Mouse (Mus musculus) heart, embryonic 15.5 days (tissue): ENCODE measurements at regions not wholly inside any gene's neighbourhood (a gene's known extent, or its start where the extent isn't known, plus 50 kb on each side); places are given as distances from the start of the nearest gene placed in this dataset.

ENCODE experiments used
- ATAC-seq: fragments of 200-750 bp; cut with Nextera tagmentation; replicated peaks from 2 replicates; pipeline ENCODE4 v1.8.0; 2017; ENCODE audit warnings: low read depth, moderate TSS enrichment; ENCODE audit not compliant: insufficient number of reproducible peaks, insufficient read depth, low FRiP score
- H3K27ac ChIP-seq: fragments of 300-500 bp; sonication (generic); 2 replicates; pipeline ENCODE4 v1.5.1; 2015; ENCODE audit warnings: mild to moderate bottlenecking, inconsistent platforms
- H3K27me3 ChIP-seq: fragments of 300-500 bp; sonication (generic); 2 replicates; pipeline ENCODE4 v1.6.1; 2015; ENCODE audit warnings: inconsistent platforms
- H3K36me3 ChIP-seq: fragments of 300-500 bp; sonication (generic); 2 replicates; pipeline ENCODE4 v1.6.1; 2015; ENCODE audit warnings: mild to moderate bottlenecking, inconsistent platforms
- H3K4me1 ChIP-seq: fragments of 300-500 bp; sonication (generic); replicated peaks from 2 replicates; pipeline ENCODE4 v1.6.1; 2015; ENCODE audit warnings: inconsistent platforms
- H3K4me2 ChIP-seq: fragments of 300-500 bp; sonication (generic); 2 replicates; pipeline ENCODE4 v1.6.1; 2015; ENCODE audit warnings: inconsistent platforms, mild to moderate bottlenecking, moderate library complexity
- H3K4me3 ChIP-seq: fragments of 300-500 bp; sonication (generic); 2 replicates; pipeline ENCODE4 v1.5.1; 2015; ENCODE audit warnings: mild to moderate bottlenecking, inconsistent platforms
- H3K9ac ChIP-seq: fragments of 300-500 bp; sonication (generic); 2 replicates; pipeline ENCODE4 v1.6.1; 2015; ENCODE audit warnings: mild to moderate bottlenecking, inconsistent platforms
- H3K9me3 ChIP-seq: fragments of 300-500 bp; sonication (generic); replicated peaks from 2 replicates; pipeline ENCODE4 v1.6.1; 2016; ENCODE audit warnings: inconsistent platforms
- WGBS: fragments of 180-500 bp; shearing (Covaris S2); methylation state at CpG from one replicate; pipeline ENCODE4 v1.1.7; 2015; ENCODE audit warnings: mixed read lengths; 5-methylcytosine and 5-hydroxymethylcytosine counted together

DNA sequence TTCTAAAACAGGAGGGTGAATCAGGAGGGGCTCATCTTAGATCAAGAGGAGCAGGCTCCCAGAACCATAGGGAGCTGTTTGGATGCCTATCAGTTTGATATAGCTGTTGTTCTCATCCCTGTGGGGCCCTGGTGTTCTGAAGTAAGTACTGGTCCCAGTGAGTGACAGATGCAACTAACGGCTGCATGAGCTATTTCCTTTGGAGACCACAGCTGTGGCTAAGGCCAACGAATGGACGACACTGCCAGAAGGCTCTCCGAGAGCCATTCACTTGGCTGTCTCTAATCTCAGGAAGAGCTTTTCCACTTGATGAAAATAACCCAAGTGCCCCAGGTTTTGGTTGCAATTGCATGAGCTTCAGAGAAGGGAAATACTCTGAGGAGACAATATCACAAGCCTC, 386.8 kb downstream of the Bcl11a start:
- WGBS, result 43% methylated on average over 4 of the region's 4 CpGs
- ATAC-seq, result no peak
- Histone ChIP-seq H3K9me3 (no peaks in the 10 kb centered on the region), H3K9ac (no peak overlapping the region), H3K4me2 (no peak overlapping the region), H3K4me3 (no peak overlapping the region), H3K36me3 (no peaks in the 10 kb centered on the region), H3K27me3 (no peaks in the 10 kb centered on the region), H3K27ac (no peak overlapping the region), H3K4me1 (no peaks in the 10 kb centered on the region)

DNA sequence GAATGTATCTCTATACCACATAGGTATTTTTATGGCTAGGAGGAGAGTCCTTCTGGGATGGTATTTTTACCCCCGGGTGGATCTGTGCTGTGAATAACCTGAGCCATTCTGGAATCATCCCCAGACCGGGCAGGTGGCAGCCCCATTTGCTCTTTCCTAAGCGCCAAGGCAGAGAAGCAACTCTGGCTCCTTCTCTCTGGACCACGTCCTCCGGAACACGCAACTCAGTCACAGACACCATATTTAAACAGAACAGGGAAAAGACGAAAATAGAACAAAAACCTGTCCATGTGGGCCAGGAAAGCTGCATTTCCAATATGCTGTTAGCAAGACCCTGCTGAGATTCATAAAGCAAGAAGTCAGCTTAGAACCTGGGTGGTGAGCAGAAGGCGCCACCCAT, 389.6 kb downstream of the Bcl11a start:
- WGBS, result 88% methylated on average over 8 of the region's 8 CpGs
- H3K36me3 ChIP-seq, result no peaks in the 10 kb centered on the region
- H3K9ac ChIP-seq, result no peak overlapping the region
- no peaks in the 10 kb centered on the region for H3K9me3 ChIP-seq
- no peak overlapping the region for H3K4me2 ChIP-seq
- H3K4me1 ChIP-seq, result no peaks in the 10 kb centered on the region
- no peak for ATAC-seq
- no peak overlapping the region for H3K4me3 ChIP-seq
- no peaks in the 10 kb centered on the region for H3K27me3 ChIP-seq
- no peak overlapping the region for H3K27ac ChIP-seq

DNA sequence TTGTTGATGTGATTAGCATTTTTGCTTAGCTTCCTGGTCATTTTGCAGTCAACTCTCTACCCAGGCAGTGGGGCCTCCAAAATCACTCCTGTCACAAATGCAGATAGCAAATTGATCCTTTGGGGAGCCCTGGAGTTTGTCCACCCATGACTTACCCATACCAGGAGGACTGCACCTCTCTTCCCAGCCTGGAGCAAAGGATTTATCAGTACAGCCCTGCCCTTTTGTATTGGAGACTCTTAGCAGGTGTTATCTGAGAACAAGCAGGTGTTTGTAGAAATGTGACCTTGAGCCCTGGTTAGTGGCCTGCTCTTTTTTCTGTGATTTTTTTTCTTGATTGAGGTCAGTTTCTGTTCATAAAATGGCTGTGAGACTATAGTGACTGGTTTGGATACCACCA, 392.6 kb downstream of the Bcl11a start:
- Histone ChIP-seq H3K27me3 (no peaks in the 10 kb centered on the region), H3K9me3 (no peaks in the 10 kb centered on the region), H3K27ac (no peak overlapping the region), H3K36me3 (no peaks in the 10 kb centered on the region), H3K4me2 (no peak overlapping the region), H3K9ac (no peak overlapping the region), H3K4me1 (no peaks in the 10 kb centered on the region), H3K4me3 (no peak overlapping the region)
- ATAC-seq, result no peak

DNA sequence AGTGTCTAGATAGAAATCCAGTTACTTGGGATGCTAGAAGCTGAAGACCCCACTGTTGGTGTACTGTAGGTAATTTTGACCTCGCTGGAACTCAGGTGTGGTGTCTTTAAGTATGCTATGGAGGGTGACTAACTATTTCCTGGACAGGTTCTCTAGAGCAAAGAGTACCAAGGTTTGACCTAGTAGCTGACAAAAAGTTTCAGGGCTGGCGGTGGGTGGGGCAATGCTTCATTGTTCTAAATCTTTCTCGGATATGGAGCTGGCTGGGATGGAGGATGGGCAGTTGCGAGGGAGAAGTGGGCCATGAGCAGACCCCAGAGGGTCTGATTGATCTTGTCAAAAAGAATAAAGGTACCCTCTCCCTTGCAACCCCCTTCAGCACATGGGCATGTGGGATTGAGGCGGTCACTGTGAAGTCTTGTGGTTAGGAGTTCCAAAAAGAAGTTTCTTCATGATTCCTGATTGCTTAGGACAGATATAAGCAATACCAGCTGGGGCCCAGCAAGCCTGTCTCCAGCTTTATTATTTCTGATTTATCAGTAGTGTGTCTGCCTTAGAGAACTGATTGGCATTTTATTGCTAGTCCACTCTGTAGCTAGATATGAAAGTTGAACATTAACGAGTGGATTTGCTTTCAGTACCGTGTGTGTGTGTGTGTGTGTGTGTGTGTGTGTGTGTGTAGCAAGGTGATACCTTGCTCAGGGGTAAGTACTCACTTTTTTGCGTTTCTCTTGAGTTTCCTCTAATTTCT, 394.9 kb downstream of the Bcl11a start:
- no peak for ATAC-seq
- Histone ChIP-seq H3K27me3 (no peaks in the 10 kb centered on the region), H3K4me1 (no peaks in the 10 kb centered on the region), H3K27ac (no peak overlapping the region), H3K9ac (no peak overlapping the region), H3K4me3 (no peak overlapping the region), H3K4me2 (no peak overlapping the region), H3K9me3 (no peaks in the 10 kb centered on the region), H3K36me3 (no peaks in the 10 kb centered on the region)
- WGBS, result 79% methylated on average over 8 of the region's 8 CpGs

DNA sequence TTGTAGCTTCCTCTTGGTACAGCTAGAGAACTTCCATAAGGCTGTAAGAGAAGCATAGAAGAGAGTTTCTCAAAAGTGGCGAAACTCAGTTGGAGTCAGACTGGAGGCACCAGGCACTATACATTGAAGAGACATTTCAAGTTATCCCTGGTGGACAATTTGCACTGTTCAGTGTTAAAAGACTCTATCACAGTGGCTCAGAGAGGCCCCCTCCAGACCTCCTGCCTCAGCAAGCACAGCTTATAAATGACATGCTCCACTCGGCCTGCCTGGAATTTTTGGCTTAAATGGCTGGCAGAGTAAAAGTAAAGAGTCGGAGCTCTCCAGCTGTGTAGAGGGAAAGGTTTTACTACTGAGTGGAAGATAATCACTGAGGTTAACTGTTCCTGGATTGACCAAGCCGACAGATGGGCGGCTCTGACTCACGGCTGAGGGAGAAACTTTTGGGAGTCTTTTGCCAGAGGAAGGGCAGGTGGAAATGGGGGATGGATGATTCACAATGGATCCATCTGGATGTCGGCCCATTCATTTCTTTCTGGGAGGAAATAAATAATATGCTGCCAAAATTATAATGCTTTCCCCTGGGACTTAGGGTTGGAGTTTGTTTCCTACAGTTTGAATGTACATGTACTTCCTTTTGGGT, 395.6 kb downstream of the Bcl11a start:
- WGBS, result 46% methylated on average over 7 of the region's 7 CpGs
- no peak overlapping the region for H3K4me2 ChIP-seq
- H3K27me3 ChIP-seq, result no peaks in the 10 kb centered on the region
- no peak overlapping the region for H3K9ac ChIP-seq
- no peak overlapping the region for H3K4me3 ChIP-seq
- H3K9me3 ChIP-seq, result no peaks in the 10 kb centered on the region
- no peak overlapping the region for H3K27ac ChIP-seq
- no peaks in the 10 kb centered on the region for H3K36me3 ChIP-seq
- ATAC-seq, result no peak
- H3K4me1 ChIP-seq, result no peaks in the 10 kb centered on the region

DNA sequence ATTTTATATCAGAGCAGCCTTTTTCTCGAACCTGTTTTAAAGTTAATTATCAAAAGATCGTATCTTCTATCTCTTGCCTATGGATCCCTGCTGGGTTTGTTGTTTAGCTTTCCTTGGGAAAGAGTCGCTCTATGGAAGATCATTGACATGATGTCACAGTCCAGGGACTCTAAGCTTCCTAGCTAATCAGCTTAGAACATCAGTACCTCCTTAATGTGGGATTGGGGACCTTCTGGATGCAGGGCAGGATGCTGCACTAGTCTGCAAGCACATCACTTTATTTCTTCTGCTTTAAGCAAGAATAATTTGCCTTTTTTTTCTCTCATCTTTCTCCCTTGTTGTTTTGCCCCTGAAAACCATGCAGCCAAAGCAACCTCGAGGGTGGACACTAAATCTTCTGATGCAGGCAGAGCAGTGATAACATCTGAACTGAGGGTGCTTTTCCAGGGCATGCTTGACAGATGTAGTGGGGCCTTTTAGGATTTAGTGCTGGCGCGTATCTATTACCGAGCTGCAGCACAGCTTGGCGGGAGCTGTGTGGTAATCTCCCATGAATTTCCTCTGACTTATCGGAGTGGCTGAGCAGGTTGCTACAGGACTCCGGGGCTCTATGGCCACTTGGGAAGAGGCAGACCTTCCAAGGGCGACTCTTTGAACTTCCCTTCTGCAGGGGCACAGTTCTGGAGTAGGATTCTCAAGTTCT, 425.0 kb downstream of the Bcl11a start:
- 28% methylated on average over 11 of the region's 11 CpGs for WGBS
- H3K27ac ChIP-seq, result no peak overlapping the region
- no peak overlapping the region for H3K4me2 ChIP-seq
- H3K27me3 ChIP-seq, result no peaks in the 10 kb centered on the region
- H3K36me3 ChIP-seq, result no peaks in the 10 kb centered on the region
- no peaks in the 10 kb centered on the region for H3K9me3 ChIP-seq
- H3K4me1 ChIP-seq, result no peaks in the 10 kb centered on the region
- no peak for ATAC-seq
- no peak overlapping the region for H3K4me3 ChIP-seq
- H3K9ac ChIP-seq, result no peak overlapping the region

DNA sequence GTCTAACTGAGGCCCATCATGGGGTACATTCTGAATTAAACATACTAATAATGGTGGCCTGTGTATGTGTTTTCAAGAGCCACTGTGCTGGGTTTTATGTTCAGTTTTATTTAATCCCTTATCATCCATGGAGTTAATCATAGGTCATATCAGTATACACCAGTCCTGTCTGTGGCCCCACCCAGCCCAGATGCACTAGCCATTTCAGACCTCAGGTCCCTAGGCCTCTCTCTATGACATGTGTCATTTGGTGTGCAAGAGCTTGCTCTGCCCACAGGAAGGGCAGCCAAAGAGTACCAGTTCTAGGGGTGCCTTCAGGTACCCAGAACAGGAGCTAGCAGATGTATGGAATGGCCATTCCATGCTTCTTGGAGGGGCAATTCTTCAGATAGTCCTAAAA, 437.7 kb downstream of the Bcl11a start:
- no peak overlapping the region for H3K27ac ChIP-seq
- no peak overlapping the region for H3K9ac ChIP-seq
- no peaks in the 10 kb centered on the region; the same call in 1 of the 2 replicates for H3K4me1 ChIP-seq
- H3K4me2 ChIP-seq, result no peak overlapping the region
- no peaks in the 10 kb centered on the region for H3K27me3 ChIP-seq
- H3K36me3 ChIP-seq, result no peaks in the 10 kb centered on the region
- no peak for ATAC-seq
- no peak overlapping the region for H3K4me3 ChIP-seq
- no peaks in the 10 kb centered on the region for H3K9me3 ChIP-seq

DNA sequence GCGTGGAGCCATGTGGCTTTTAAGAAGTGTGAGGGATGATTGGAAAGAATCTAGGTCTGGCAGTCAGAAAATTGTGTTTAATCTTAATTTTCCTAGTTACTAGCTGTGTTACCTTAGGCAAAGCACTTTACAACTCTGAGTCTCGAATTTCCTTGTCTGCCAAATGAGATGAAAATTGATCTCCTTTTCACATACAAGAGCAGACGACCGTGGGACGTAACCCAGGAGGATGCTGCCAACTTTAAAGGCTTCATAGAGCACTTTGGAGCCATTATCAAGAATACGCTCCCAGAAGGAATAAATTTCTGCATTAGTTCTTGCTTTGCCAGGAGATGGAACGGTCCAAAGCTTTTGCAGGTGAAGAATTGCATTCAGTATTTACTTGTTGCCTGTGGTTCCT, 457.6 kb downstream of the Bcl11a start:
- no peak overlapping the region for H3K4me3 ChIP-seq
- H3K4me1 ChIP-seq, result no peaks in the 10 kb centered on the region
- ATAC-seq, result no peak
- no peak overlapping the region for H3K9ac ChIP-seq
- WGBS, result 69% methylated on average over 7 of the region's 7 CpGs
- H3K9me3 ChIP-seq, result no peaks in the 10 kb centered on the region
- H3K27me3 ChIP-seq, result no peaks in the 10 kb centered on the region
- H3K27ac ChIP-seq, result no peak overlapping the region
- H3K36me3 ChIP-seq, result no peaks in the 10 kb centered on the region
- H3K4me2 ChIP-seq, result no peak overlapping the region

DNA sequence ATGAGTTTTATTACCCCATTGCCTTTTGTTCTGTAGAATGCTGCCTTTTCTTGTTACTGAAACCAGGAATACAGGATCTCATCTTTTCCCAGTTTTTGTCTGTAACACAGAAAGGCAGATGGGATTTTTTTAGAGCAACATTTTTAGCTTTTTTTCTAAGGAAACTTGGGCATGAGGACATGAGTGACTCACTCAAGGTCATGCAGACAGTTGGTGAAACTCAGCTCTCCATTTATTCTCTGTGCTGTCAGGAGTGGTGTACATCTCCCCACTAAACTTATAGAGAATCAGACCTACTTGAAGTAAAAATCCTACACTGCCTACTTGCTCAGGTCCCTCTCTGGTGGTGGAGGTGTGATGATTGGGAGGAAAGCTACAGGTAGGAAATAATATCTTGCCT, 459.9 kb downstream of the Bcl11a start:
- H3K9ac ChIP-seq, result no peak overlapping the region
- H3K4me1 ChIP-seq, result no peaks in the 10 kb centered on the region
- ATAC-seq, result no peak
- H3K36me3 ChIP-seq, result no peaks in the 10 kb centered on the region
- H3K27me3 ChIP-seq, result no peaks in the 10 kb centered on the region
- no peak overlapping the region for H3K27ac ChIP-seq
- no peaks in the 10 kb centered on the region for H3K9me3 ChIP-seq
- no peak overlapping the region for H3K4me2 ChIP-seq
- H3K4me3 ChIP-seq, result no peak overlapping the region

DNA sequence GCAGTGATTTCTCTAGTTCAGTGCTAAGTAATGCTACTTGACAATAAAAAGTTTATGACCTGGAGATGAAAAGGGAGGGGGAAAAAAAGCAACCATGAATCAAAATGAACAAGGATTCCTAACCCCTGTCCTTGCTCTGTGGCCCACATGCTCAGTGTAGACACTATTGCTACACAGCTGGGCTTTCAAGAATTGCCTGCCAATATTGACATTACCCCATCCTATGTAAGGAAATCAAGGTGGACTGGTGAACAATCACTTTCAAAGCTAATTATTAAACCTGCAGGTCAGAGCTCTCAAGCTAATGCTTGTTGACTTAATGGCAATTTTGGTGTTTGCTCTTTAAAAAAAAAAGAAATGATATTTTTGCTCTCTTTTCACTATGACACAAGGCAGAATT, 491.8 kb downstream of the Bcl11a start:
- Histone ChIP-seq H3K27me3 (no peaks in the 10 kb centered on the region), H3K4me2 (no peak overlapping the region), H3K9me3 (no peaks in the 10 kb centered on the region), H3K4me3 (no peak overlapping the region), H3K4me1 (no peaks in the 10 kb centered on the region), H3K36me3 (no peaks in the 10 kb centered on the region), H3K27ac (no peak overlapping the region), H3K9ac (no peak overlapping the region)
- no peak for ATAC-seq

DNA sequence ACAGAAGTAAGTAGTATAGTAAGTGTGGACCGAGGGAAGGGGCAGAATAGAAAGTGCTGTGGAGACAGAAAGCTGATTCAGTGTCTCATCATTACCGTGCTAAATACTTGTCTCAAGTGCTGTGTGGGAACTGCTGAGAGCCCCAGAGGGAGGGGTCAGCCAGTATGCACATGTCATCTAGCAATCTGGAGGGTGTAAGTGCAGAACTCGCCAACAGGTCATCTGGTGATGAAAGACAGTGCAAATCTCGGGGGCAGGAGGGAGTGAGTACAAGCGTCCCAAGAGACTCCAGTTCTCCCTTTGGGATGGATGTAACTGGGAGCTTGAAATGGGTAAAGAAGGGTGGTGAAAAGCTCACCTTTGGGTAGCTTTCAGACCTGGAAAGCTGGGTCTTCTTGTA, 535.7 kb downstream of the Bcl11a start:
- 15% methylated on average over 5 of the region's 5 CpGs for WGBS
- no peak for ATAC-seq

DNA sequence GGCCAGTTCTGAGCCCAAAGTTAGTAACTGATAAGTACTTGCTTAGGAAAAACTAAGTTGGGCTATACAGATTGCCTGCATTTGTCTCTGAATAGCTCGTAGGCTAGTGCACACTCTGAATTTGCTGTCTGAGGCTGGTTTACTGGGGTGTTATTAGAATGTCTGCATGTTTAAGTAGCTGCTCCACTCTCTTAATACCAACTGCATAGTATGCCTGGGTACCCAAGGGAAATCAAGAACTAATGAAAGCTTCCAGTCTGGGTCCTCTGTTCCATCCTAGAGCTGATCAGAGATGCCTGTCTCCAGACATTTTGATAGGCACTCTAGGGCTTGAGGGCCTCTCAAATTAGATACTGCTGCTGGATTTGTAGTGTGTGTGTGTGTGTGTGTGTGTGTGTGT, 537.6 kb downstream of the Bcl11a start:
- Histone ChIP-seq H3K4me1 (peaks cover 8% of the 10 kb centered on the region; the same call in 1 of the 2 replicates), H3K9me3 (no peaks in the 10 kb centered on the region), H3K27me3 (no peaks in the 10 kb centered on the region), H3K27ac (no peak overlapping the region), H3K4me2 (no peak overlapping the region), H3K9ac (no peak overlapping the region), H3K36me3 (no peaks in the 10 kb centered on the region), H3K4me3 (no peak overlapping the region)
- WGBS, result 77% methylated on average over 1 of the region's 1 CpGs
- no peak for ATAC-seq

More for the DNA sequence above, 535.7 kb downstream of the Bcl11a start:
- Histone ChIP-seq H3K9ac (no peak overlapping the region), H3K27me3 (no peaks in the 10 kb centered on the region), H3K27ac (no peak overlapping the region), H3K4me3 (no peak overlapping the region), H3K36me3 (no peaks in the 10 kb centered on the region), H3K4me1 (peaks cover 8% of the 10 kb centered on the region; the same call in 1 of the 2 replicates), H3K9me3 (no peaks in the 10 kb centered on the region), H3K4me2 (peak overlapping the region; percentile 23; the same call in 1 of the 2 replicates)
